Mouse (Mus musculus) spleen, postnatal 14 days (tissue): ENCODE measurements at regions not wholly inside any gene's neighbourhood (a gene's known extent, or its start where the extent isn't known, plus 50 kb on each side); places are given as distances from the start of the nearest gene placed in this dataset.

ENCODE experiments used
- DNase-seq, 2 experiments: peaks; one replicate each; pipeline ENCODE4 v3.0.0; 2021 to 2022; ENCODE audit warnings: low spot score in 2 of 2

- no peak for DNase-seq
Observed at GRCm38 (mm10) chr6:12140596-12140995, 233.0 kb downstream of the Phf14 start.

GRCm38 (mm10) chr6:12145216-12145615 is 237.6 kb downstream of the Phf14 start:
- no peak for DNase-seq

- no peak for DNase-seq
Observed at GRCm38 (mm10) chr6:12150613-12151333, 243.2 kb downstream of the Phf14 start.

DNA sequence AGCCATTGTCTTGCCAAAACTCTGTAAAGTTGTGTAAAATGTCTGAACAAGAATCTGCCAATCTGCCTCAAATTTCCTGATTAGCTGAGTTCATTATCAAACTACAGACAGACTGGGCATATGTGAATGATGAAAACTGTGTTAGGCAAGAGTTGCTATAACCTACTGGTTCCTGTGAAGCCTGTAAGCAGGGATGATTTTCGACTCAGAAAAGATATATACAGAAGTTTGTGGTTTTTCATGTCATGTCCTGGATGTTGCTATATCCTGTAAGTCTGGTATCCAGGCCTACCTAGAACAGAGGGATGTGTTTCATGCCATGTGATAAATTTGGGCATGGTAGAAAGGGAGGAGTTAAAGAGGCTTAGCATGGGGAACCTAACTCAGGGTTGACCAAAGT is 256.4 kb downstream of the Phf14 start:
- DNase-seq, result no peak

GRCm38 (mm10) chr6:12168533-12168932 is 260.9 kb downstream of the Phf14 start:
- DNase-seq, result no peak

- DNase-seq, result no peak
Observed at GRCm38 (mm10) chr6:12169431-12169830, 261.8 kb downstream of the Phf14 start.

DNA sequence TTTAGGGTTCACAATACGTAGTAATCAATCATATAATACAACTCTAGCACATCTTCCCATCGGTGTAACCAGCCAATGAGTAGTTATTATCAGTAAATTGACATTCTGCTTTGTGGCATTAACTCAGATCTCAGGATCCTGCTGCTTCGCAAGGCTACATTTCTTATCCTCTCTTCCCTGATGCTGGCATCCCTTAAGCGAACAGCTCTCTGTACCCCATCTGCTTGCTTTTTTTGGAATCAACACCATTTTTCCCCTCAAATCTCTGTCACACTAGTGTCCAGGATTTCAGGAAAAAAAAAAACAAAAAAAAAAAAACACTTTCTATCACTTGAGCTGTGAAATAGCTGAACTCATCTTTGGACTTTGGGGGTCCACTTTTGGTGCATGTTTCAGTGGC is 263.1 kb downstream of the Phf14 start:
- no peak for DNase-seq

- no peak for DNase-seq
Observed at GRCm38 (mm10) chr6:12171189-12171588, 263.6 kb downstream of the Phf14 start.

- DNase-seq, result no peak
Observed at GRCm38 (mm10) chr6:12177996-12178395, 270.4 kb downstream of the Phf14 start.

GRCm38 (mm10) chr6:12180951-12181350 is 273.3 kb downstream of the Phf14 start:
- no peak for DNase-seq

DNA sequence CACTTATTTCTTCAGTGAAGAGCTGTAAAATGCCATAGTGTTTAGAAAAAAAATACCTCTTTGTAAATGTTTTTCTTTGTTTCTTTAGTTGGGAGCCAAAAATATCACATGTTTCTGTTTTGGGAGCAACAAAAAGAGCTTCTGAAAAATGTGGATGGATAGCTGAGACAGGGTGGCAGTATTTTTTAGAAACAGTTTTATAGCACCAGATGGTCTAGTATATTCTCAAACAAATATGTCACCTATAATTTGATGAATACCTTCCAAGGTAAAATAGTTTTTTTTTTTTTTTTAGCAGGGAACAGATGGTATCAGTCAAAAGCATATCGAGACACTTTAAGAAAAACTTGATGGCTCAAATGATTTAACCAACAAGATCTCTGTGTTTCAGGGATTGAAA is 302.6 kb downstream of the Phf14 start:
- DNase-seq, result no peak

- DNase-seq, result no peak
Observed at GRCm38 (mm10) chr6:12214526-12215177, 307.0 kb downstream of the Phf14 start.

DNA sequence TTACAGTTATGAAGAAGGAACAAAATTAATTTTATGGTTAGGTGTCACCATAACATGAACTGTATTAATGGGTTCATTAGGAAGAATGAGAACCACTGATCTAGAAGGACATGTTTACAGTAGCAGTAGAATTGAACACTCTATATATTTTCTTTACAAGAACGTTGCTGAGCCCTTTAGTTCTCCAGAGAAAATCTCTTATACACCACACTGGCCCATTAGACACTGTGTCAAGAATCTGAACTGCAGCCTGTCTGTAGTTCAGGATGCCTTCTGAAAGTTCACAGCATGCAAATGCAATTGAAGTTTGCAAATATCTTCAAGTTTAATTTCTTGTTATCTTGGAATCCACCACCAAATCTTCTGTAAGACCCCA is 307.6 kb downstream of the Phf14 start:
- no peak for DNase-seq

DNA sequence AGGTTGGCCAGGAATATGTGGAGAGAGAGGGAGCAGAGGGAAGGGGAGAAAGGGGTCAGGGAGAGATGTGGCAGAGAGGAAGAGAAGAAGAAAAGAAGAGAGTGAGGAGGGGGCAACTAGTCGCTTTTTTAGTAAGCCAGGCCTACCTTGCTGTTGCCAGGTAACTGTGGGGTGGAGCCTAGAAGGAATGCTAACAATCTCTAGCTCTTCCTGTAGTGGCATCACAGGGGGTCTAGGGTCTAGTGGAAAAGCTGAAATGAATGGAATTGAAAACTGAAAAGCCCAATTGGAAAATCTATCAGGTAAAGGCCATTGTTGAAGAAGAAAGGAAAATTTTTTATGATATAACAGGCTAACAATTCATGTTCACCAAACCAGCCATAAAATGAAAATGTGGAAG is 336.5 kb downstream of the Phf14 start:
- no peak for DNase-seq

DNA sequence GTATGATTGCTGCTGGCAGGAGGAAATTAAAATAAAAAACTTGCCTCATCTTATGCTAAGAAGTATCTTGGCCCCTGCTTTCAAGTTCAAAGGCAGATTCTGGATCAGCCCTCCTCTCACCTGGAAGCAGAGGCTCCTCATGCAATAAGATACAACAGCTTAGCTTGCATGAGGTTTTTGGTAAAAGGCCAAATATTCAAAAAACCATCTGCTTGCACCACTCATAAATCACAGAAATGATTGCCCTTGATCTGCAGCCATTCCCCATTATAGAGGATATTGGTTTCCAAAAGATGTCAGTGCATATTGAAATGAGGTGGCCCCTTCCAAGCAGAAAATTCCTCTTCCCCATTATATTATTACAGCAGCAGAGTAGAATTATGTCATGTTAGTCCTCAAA is 340.4 kb downstream of the Phf14 start:
- DNase-seq, result no peak

DNA sequence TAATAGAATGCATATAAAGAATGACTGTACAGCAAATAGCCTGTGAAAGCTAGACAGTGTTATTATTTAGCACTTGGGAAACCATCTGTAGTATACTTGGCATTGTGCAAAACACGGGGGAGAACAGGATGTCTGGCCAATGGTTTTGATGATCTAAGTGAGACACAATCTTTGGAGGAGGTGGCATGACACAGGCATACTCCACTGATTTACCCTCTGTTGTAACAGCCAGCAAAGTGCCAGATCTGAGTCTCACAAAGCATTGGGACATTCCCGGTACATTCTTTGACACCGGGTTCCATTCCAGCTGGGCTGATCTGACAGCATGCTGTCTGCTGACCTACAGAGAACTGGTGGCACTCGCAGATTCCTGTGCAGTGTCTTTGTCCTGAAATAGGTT is 341.0 kb downstream of the Phf14 start:
- DNase-seq, result no peak

DNA sequence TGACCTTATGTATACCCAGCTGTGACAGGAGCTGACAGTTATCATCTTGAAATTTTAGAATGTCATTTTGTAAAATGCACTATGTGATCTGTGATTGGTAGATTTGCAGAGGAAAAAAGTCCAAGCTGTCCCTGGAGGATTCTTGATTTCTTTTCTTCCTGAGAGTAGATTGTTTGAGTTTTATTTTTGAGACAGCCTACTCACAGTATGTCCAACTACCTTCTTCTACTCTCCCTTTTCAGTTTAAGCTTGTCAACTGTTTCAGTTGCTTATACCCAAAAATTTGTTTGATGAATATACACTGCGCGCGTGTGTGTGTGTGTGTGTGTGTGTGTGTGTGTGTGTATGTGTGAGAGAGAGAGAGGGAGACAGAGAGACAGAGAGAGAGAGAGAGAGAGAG is 346.9 kb downstream of the Phf14 start:
- no peak for DNase-seq

DNA sequence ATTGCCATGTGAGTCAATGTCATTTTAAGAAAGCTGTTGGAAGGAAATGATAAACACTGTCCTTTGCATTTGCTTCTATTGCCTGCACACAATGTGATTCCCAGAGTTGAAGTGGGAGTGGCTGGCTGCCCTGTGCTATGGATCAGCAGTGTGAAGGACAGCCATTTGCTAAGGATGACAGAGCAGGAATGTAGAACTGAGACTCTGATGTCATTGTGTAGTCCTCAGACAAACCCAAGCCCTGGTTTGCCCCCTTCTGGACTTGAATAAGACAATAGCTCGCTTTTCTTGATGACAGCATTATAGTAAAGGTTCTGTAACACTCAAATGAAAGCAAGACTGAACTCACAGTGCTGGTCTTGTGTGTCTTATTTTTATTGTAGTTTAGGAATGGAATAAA is 347.8 kb downstream of the Phf14 start:
- DNase-seq, result no peak

DNA sequence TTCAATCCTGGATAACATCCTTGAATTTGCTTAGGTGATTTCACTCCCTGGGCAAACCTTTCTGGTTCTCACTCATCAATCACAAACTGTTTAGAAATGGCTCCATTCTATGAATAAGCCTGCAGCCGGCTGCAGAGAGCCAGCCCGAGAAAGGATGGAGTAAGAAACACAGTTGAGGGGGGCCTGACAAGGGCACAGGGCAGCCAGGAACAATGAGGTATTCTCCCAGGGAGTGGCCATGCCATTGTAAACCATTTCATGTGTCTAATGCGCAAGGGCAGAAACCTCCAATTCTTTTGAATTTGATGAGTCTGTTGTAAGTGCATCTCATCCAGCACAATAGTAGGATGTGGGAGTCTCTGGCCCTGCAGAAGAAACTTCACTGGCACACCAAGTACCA is 350.7 kb downstream of the Phf14 start:
- DNase-seq, result no peak

- DNase-seq, result no peak
Observed at GRCm38 (mm10) chr6:12258940-12259481, 351.4 kb downstream of the Phf14 start.

- no peak for DNase-seq
Observed at GRCm38 (mm10) chr6:12259629-12260028, 352.0 kb downstream of the Phf14 start.

GRCm38 (mm10) chr6:12260325-12261076 is 352.9 kb downstream of the Phf14 start:
- DNase-seq, result peak in 1 of 2 experiments; percentile 6
